Mouse (Mus musculus) cerebellum, adult 2 months (tissue): Measurements from ENCODE around the gene Vps13d. TPM values are rescaled to one million over a fixed set of nuclear protein-coding genes. Genes with fewer than 3 reads are reported as not detected.
A peak's percentile ranks its signal among the peaks of the same experiment; 100 is the strongest.

Source experiments
- DNase-seq, 2 experiments: peaks; one replicate each; pipeline ENCODE4 v3.0.0; 2021
- H3K27ac ChIP-seq: fragments of 200-500 bp; 2 replicates; pipeline ENCODE4 v1.5.1; 2012; ENCODE audit warnings: low read length, control low read depth, inconsistent platforms; ENCODE audit not compliant: insufficient read depth
- H3K27me3 ChIP-seq: fragments of 200-500 bp; 2 replicates; pipeline ENCODE4 v1.6.1; 2012; ENCODE audit warnings: inconsistent platforms, mild to moderate bottlenecking, low read length, moderate library complexity; ENCODE audit not compliant: control insufficient read depth, insufficient read depth
- H3K4me1 ChIP-seq: fragments of 200-500 bp; 2 replicates; pipeline ENCODE4 v1.6.1; 2011; ENCODE audit warnings: low read length; ENCODE audit not compliant: control insufficient read depth, insufficient read depth
- H3K4me3 ChIP-seq: fragments of 200-500 bp; replicated peaks from 2 replicates; pipeline ENCODE3; 2011; ENCODE audit warnings: mild to moderate bottlenecking, low read depth, low read length, control low read depth; ENCODE audit not compliant: insufficient read depth
- CTCF ChIP-seq: fragments of 200-500 bp; IDR thresholded peaks from 2 replicates; pipeline ENCODE4 v1.5.1; 2011; ENCODE audit warnings: low read depth, mild to moderate bottlenecking, control low read depth, low read length, moderate library complexity, borderline replicate concordance; ENCODE audit not compliant: insufficient read depth
- POLR2A ChIP-seq: fragments of 200-500 bp; IDR thresholded peaks from 2 replicates; pipeline ENCODE4 v1.6.1; 2011; ENCODE audit warnings: low read length, control low read depth, borderline replicate concordance; ENCODE audit not compliant: insufficient read depth
- WGBS: fragments of 180-500 bp; shearing (Covaris S2); methylation state at CpG from one replicate; pipeline ENCODE4 v1.1.7; 2018; 5-methylcytosine and 5-hydroxymethylcytosine counted together
- polyA plus RNA-seq: library from polyadenylated mRNA; depleted of rRNA; stranded (reverse); fragments of >200 nt; gene quantifications from 2 replicates; pipeline ENCODE4 v1.2.3, GENCODE M21; 2012

The Vps13d gene
- polyA plus RNA-seq, 1 experiment: 51.9 TPM

GRCm38 (mm10) chr4:145101823-145102718 is 92.7 kb downstream of the Vps13d start:
- 59% methylated on average over 6 of the region's 6 CpGs for WGBS
- H3K27me3 ChIP-seq: no peaks in the 10 kb centered on the region
- peak in 1 of 2 experiments; percentile 68 for DNase-seq
- H3K4me1 ChIP-seq: peaks cover 25% of the 10 kb centered on the region
- H3K27ac ChIP-seq: no peak overlapping the region
- no peak overlapping the region for H3K4me3 ChIP-seq
- no peak for TF ChIP-seq POLR2A
- no peak for TF ChIP-seq CTCF

GRCm38 (mm10) chr4:145099853-145100252 is 95.0 kb downstream of the Vps13d start:
- 93% methylated on average over 6 of the region's 6 CpGs for WGBS
- TF ChIP-seq POLR2A (no peak), CTCF (no peak)
- DNase-seq: peak in 1 of 2 experiments; percentile 19
- no peaks in the 10 kb centered on the region for H3K27me3 ChIP-seq
- H3K4me1 ChIP-seq: peaks cover 37% of the 10 kb centered on the region
- H3K4me3 ChIP-seq: no peak overlapping the region
- no peak overlapping the region for H3K27ac ChIP-seq

- 73% methylated on average over 1 of the region's 1 CpGs for WGBS
- TF ChIP-seq POLR2A (no peak), CTCF (no peak)
- Histone ChIP-seq H3K27me3 (no peaks in the 10 kb centered on the region), H3K4me3 (no peak overlapping the region), H3K4me1 (peaks cover 37% of the 10 kb centered on the region), H3K27ac (no peak overlapping the region)
- DNase-seq: no peak
These were observed 95.5 kb downstream of the Vps13d start for GRCm38 (mm10) chr4:145099344-145099743.

DNA sequence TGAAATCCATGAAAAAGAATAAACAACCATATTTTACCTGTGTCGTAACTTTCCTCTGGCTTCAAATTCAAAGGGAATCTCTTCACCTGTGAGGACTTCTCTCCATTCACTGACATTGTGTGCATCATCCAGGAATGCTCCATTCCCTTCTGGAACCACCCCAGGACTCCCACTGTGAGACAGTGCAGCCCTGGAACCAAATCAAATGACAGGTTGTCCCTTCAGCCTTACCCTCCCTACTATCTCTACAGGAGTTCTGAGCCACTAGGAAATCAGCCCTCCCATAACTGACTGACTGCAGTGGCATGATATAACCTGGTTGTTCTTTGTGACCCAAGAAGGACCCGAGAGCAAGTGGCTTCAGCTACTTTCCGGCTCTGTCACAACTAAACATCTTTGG is 96.8 kb downstream of the Vps13d start:
- 18% methylated on average over 3 of the region's 3 CpGs for WGBS
- H3K4me3 ChIP-seq: no peak overlapping the region
- H3K27me3 ChIP-seq: no peaks in the 10 kb centered on the region
- DNase-seq: peak; percentile 97 to 99
- H3K4me1 ChIP-seq: peaks cover 37% of the 10 kb centered on the region
- TF ChIP-seq POLR2A: no peak
- no peak for TF ChIP-seq CTCF
- H3K27ac ChIP-seq: no peak overlapping the region

DNA sequence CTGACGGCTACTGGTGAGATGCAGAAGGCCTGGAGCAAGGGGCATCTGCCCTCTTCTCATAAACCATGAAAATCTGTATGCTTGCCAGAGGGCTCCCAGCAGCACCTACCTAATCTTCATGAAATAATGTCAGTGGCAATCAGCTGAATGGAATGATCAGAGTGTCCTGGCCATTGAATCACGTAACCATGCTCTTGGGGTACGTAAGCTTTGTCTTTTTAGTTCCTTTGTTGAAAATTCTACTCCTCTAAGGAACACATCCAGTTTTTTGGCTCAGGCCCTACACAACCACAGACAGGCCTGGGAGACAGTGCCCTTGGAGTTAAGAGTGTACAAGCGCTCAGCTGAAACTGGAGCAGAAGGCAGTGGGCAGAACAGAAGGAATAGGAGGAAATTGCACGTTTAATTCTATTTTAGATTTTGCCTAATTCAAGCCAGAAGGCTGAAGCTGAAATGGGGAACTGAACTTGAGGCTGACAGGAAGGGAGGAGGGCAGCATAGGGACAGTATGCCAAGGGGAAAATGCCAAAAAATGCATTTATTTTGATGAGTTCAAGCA is 98.2 kb downstream of the Vps13d start:
- peak; percentile 60 to 82 for DNase-seq
- H3K4me3 ChIP-seq: no peak overlapping the region
- H3K27ac ChIP-seq: peak overlapping the region; percentile 59; the same call in 1 of the 2 replicates
- TF ChIP-seq POLR2A: no peak
- no peak for TF ChIP-seq CTCF
- 21% methylated on average over 5 of the region's 5 CpGs for WGBS
- peaks cover 32% of the 10 kb centered on the region for H3K4me1 ChIP-seq
- H3K27me3 ChIP-seq: no peaks in the 10 kb centered on the region

GRCm38 (mm10) chr4:145086509-145086908 is 108.3 kb downstream of the Vps13d start:
- H3K4me1 ChIP-seq: peaks cover 3% of the 10 kb centered on the region
- no peak overlapping the region for H3K4me3 ChIP-seq
- H3K27me3 ChIP-seq: no peaks in the 10 kb centered on the region
- TF ChIP-seq POLR2A (no peak), CTCF (no peak)
- 50% methylated on average over 4 of the region's 4 CpGs for WGBS
- peak in 1 of 2 experiments; percentile 47 for DNase-seq
- no peak overlapping the region for H3K27ac ChIP-seq

GRCm38 (mm10) chr4:145079324-145079723 is 115.5 kb downstream of the Vps13d start:
- TF ChIP-seq POLR2A: no peak
- no peak for TF ChIP-seq CTCF
- no peaks in the 10 kb centered on the region for H3K27me3 ChIP-seq
- H3K27ac ChIP-seq: no peak overlapping the region
- 92% methylated on average over 2 of the region's 2 CpGs for WGBS
- peaks cover 3% of the 10 kb centered on the region for H3K4me1 ChIP-seq
- H3K4me3 ChIP-seq: no peak overlapping the region
- DNase-seq: no peak
